Mouse (Mus musculus) MEL (cell line): ENCODE results near the gene Ube2g1. TPM values are rescaled to one million over a fixed set of nuclear protein-coding genes. Genes with fewer than 3 reads are reported as not detected.

Experiments used
- DNase-seq: peaks from one replicate; pipeline ENCODE4 v3.0.0; 2011; ENCODE audit warnings: low read depth, low spot score
- H3K27ac ChIP-seq: 2 replicates; pipeline ENCODE4 v1.5.1; 2012; ENCODE audit warnings: low read depth, mild to moderate bottlenecking, control low read depth, low read length, moderate library complexity; ENCODE audit not compliant: control insufficient read depth
- H3K27me3 ChIP-seq, 2 experiments: fragments of 150-350 bp in 1 of 2; sonication (generic) in 1 of 2; 2 replicates each; pipeline ENCODE4 v1.6.1; 2012; ENCODE audit warnings: low read length in 2 of 2, mild to moderate bottlenecking in 2 of 2, improper control_type of control experiment in 1 of 2, moderate library complexity in 1 of 2; ENCODE audit not compliant: insufficient read depth in 2 of 2, control insufficient read depth in 1 of 2
- H3K36me3 ChIP-seq, 2 experiments: 2 replicates each; pipeline ENCODE4 v1.6.1; 2012 to 2014; ENCODE audit warnings: low read length in 2 of 2, improper control_type of control experiment in 1 of 2, inconsistent platforms in 1 of 2, mild to moderate bottlenecking in 1 of 2; ENCODE audit not compliant: insufficient read depth in 2 of 2, control insufficient read depth in 1 of 2
- H3K4me1 ChIP-seq, 2 experiments: fragments of 150-350 bp in 1 of 2; sonication (generic) in 1 of 2; 2 replicates each; pipeline ENCODE4 v1.6.1; 2012; ENCODE audit warnings: low read length in 2 of 2, improper control_type of control experiment in 1 of 2, mild to moderate bottlenecking in 1 of 2; ENCODE audit not compliant: insufficient read depth in 2 of 2, control insufficient read depth in 1 of 2
- H3K4me3 ChIP-seq, 2 experiments: fragments of 150-350 bp in 1 of 2; sonication (generic) in 1 of 2; 2 replicates each; pipeline ENCODE4 v1.5.1; 2012; ENCODE audit warnings: low read depth in 2 of 2, low read length in 2 of 2, mild to moderate bottlenecking in 2 of 2, moderate library complexity in 2 of 2, control low read depth in 1 of 2, improper control_type of control experiment in 1 of 2; ENCODE audit not compliant: control insufficient read depth in 1 of 2, insufficient read depth in 1 of 2
- H3K79me2 ChIP-seq: 2 replicates; pipeline ENCODE4 v1.6.1; 2012; ENCODE audit warnings: mild to moderate bottlenecking, low read length, moderate library complexity; ENCODE audit not compliant: control insufficient read depth, poor library complexity, insufficient read depth
- H3K9ac ChIP-seq: 2 replicates; pipeline ENCODE4 v1.6.1; 2012; ENCODE audit warnings: low read depth, mild to moderate bottlenecking, control low read depth, low read length, moderate library complexity; ENCODE audit not compliant: control insufficient read depth, poor library complexity, severe bottlenecking
- H3K9me3 ChIP-seq: fragments of 150-350 bp; sonication (generic); replicated peaks from 2 replicates; pipeline ENCODE4 v1.6.1; 2012; ENCODE audit warnings: mild to moderate bottlenecking, low read length, improper control_type of control experiment, moderate library complexity; ENCODE audit not compliant: insufficient read depth
- CHD1 ChIP-seq: IDR thresholded peaks from 2 replicates; pipeline ENCODE4 v1.6.1; 2012; ENCODE audit warnings: low read depth, mild to moderate bottlenecking, inconsistent platforms, low read length, improper control_type of control experiment
- GATA1 ChIP-seq: IDR thresholded peaks from 2 replicates; pipeline ENCODE4 v1.6.1; 2011; ENCODE audit warnings: low read depth, low read length, improper control_type of control experiment
- HCFC1 ChIP-seq: IDR thresholded peaks from 2 replicates; pipeline ENCODE4 v1.6.1; 2012; ENCODE audit warnings: low read depth, mild to moderate bottlenecking, inconsistent platforms, low read length, improper control_type of control experiment, moderate library complexity
- JUND ChIP-seq: IDR thresholded peaks from 2 replicates; pipeline ENCODE4 v1.6.1; 2011; ENCODE audit warnings: low read depth, mild to moderate bottlenecking, improper control_type of control experiment, low read length
- MAX ChIP-seq: IDR thresholded peaks from 2 replicates; pipeline ENCODE4 v1.6.1; 2011; ENCODE audit warnings: low read length, improper control_type of control experiment
- MYB ChIP-seq: IDR thresholded peaks from 2 replicates; pipeline ENCODE4 v1.6.1; 2011; ENCODE audit warnings: mild to moderate bottlenecking, low read depth, low read length, improper control_type of control experiment
- NELFE ChIP-seq: IDR thresholded peaks from 2 replicates; pipeline ENCODE4 v1.6.1; 2011; ENCODE audit warnings: low read depth, low read length, improper control_type of control experiment
- POLR2A ChIP-seq, 2 experiments: IDR thresholded peaks; 2 replicates each; pipeline ENCODE4 v1.6.1; 2011 to 2012; ENCODE audit warnings: low read length in 2 of 2, mild to moderate bottlenecking in 2 of 2, control low read depth in 1 of 2, improper control_type of control experiment in 1 of 2, low read depth in 1 of 2, moderate library complexity in 1 of 2; ENCODE audit not compliant: control insufficient read depth in 1 of 2, insufficient read depth in 1 of 2, poor library complexity in 1 of 2
- POLR2AphosphoS2 ChIP-seq: IDR thresholded peaks from 2 replicates; pipeline ENCODE4 v1.6.1; 2011; ENCODE audit warnings: low read length, improper control_type of control experiment
- POLR2AphosphoS5 ChIP-seq: IDR thresholded peaks from 2 replicates; pipeline ENCODE4 v1.6.1; 2012; ENCODE audit warnings: low read depth, borderline replicate concordance, mild to moderate bottlenecking, inconsistent platforms, low read length, moderate library complexity, mixed read lengths
- RAD21 ChIP-seq: IDR thresholded peaks from 2 replicates; pipeline ENCODE4 v1.6.1; 2011; ENCODE audit warnings: mild to moderate bottlenecking, low read depth, low read length, improper control_type of control experiment
- RCOR1 ChIP-seq: IDR thresholded peaks from 2 replicates; pipeline ENCODE4 v1.6.1; 2012; ENCODE audit warnings: low read depth, mild to moderate bottlenecking, inconsistent platforms, low read length, improper control_type of control experiment
- TBP ChIP-seq: IDR thresholded peaks from 2 replicates; pipeline ENCODE4 v1.8.0; 2011; ENCODE audit warnings: low read depth, low read length, improper control_type of control experiment
- USF1 ChIP-seq: IDR thresholded peaks from 2 replicates; pipeline ENCODE4 v1.6.1; 2014; ENCODE audit warnings: low read depth, mild to moderate bottlenecking, inconsistent platforms, low read length, improper control_type of control experiment, moderate library complexity
- ZMIZ1 ChIP-seq: IDR thresholded peaks from 2 replicates; pipeline ENCODE4 v1.6.1; 2012; ENCODE audit warnings: low read depth, mild to moderate bottlenecking, inconsistent platforms, low read length, improper control_type of control experiment, moderate library complexity
- ZNF384 ChIP-seq: IDR thresholded peaks from 2 replicates; pipeline ENCODE4 v1.6.1; 2012; ENCODE audit warnings: low read depth, mild to moderate bottlenecking, inconsistent platforms, low read length, improper control_type of control experiment
- polyA plus RNA-seq, 2 experiments: library from polyadenylated mRNA; stranded (reverse) in 1 of 2; unstranded in 1 of 2; fragments of >175 nt in 1 of 2; fragments of >200 nt in 1 of 2; gene quantifications; 2 replicates each; pipeline versions ENCODE4 v1.2.1 to v1.2.4; 2012; ENCODE audit warnings: low replicate concordance in 2 of 2, low read depth in 1 of 2; ENCODE audit not compliant: insufficient read length in 2 of 2, insufficient read depth in 1 of 2, missing spikeins in 1 of 2
- total RNA-seq: library from RNA; depleted of rRNA; stranded (reverse); fragments of 300-350 nt; gene quantifications from 2 replicates; pipeline ENCODE4 v1.2.3, GENCODE M21; 2012

The Ube2g1 gene
- total and polyA plus RNA-seq, 3 experiments: 26.6 to 38.1 (median 38.0) TPM

DNA sequence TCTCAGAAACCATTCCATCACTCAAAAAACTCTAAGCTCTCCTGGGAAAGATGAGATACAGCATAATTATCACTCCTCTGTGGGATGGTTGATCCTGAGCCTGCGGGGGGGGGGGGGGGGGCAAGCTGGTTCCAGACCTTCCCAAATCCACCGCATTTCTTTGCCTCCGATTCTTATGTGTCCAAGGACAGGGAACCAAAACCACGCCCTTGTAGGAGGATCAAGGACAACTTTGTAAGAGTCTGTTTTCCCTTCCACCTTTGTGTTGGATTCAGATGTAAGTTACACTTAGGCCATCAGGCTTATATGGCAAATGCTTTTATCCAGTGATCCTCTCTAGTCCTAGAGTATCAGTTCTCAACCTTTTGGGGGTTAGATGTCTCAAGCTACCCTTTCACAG lies 8.8 kb downstream of the Ube2g1 start:
- no peak for TF ChIP-seq USF1
- no peak overlapping the region for H3K4me3 ChIP-seq

DNA sequence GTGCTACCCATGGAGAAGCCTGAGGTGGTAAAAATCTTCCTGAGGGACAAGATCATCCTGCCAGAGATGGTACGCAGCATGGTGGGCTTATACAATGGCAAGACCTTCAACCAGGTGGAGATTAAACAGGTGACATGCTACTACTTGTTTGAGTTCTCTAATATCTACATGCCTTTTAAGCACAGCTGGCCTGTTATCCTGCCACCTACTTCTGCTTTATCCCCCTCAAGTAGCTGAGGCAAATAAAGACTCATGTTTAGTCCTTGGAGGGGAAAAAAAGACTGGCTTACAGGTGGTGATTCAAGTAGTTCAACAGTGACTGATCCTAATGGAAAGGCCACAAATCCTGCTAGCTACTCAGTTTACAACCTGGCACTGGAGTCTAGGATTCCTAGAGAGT lies 11.4 kb downstream of the Ube2g1 start:
- no peaks in the 10 kb centered on the region for H3K4me1 ChIP-seq
- no peaks in the 10 kb centered on the region for H3K9me3 ChIP-seq
- H3K9ac ChIP-seq: no peak overlapping the region
- H3K79me2 ChIP-seq: peaks cover 30% of the 10 kb centered on the region
- no peak overlapping the region for H3K27ac ChIP-seq
- no peaks in the 10 kb centered on the region for H3K27me3 ChIP-seq
- H3K36me3 ChIP-seq: peaks cover under 1 to 9% of the 10 kb centered on the region in 2 experiments
- DNase-seq: peak; percentile 57
- H3K4me3 ChIP-seq: no peak overlapping the region
- TF ChIP-seq POLR2AphosphoS2: no peak
- no peak for TF ChIP-seq GATA1
- TF ChIP-seq RCOR1: no peak
- TF ChIP-seq POLR2AphosphoS5: no peak
- no peak for TF ChIP-seq POLR2A (IDR thresholded peaks at IDR 0.05; ENCODE audit: control insufficient read depth in 1 of 2, insufficient read depth in 1 of 2, low read depth in 1 of 2, low read length in 2 of 2, poor library complexity in 1 of 2)
- TF ChIP-seq, all 39 proteins: peak for 0

More for the DNA sequence above, 8.8 kb downstream of the Ube2g1 start:
- H3K9me3 ChIP-seq: no peaks in the 10 kb centered on the region
- peaks cover 44% of the 10 kb centered on the region for H3K79me2 ChIP-seq
- DNase-seq: no peak
- H3K36me3 ChIP-seq: peaks cover 7 to 16% of the 10 kb centered on the region in 2 experiments
- H3K9ac ChIP-seq: no peak overlapping the region
- H3K4me1 ChIP-seq: peaks cover 1 to 14% of the 10 kb centered on the region in 2 experiments; a peak in 2 of 4 replicates
- H3K27me3 ChIP-seq: no peaks in the 10 kb centered on the region
- no peak overlapping the region for H3K27ac ChIP-seq

DNA sequence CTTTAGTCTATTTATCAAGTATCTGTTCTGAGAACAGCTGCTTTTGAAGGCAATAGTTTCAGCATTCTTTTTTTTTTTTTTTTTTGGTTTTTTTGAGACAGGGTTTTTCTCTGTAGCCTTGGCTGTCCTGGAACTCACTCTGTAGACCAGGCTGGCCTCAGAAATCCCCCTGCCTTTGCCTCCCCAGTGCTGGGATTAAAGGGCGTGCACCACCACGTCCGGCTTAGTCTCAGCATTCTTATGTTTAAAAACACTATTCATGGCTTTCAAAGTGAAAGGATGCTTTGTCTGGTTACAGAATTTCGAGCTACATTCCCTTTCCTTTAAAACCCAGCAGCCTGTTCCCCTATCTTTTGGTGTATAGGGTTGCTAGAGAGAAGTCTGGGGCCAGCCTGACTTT lies 35.6 kb downstream of the Ube2g1 start:
- Histone ChIP-seq H3K27ac (no peak overlapping the region), H3K36me3 (peaks cover 3 to 8% of the 10 kb centered on the region in 2 experiments; a peak in 3 of 4 replicates), H3K9ac (no peak overlapping the region), H3K4me1 (peaks cover 0 to 12% of the 10 kb centered on the region in 2 experiments; a peak in 2 of 4 replicates), H3K27me3 (no peaks in the 10 kb centered on the region), H3K9me3 (no peaks in the 10 kb centered on the region), H3K4me3 (no peak overlapping the region), H3K79me2 (peaks cover 26% of the 10 kb centered on the region)
- TF ChIP-seq ZNF384 (peak; percentile 6; the same call in 1 of the 2 replicates), TBP (no peak)
- no peak for DNase-seq

DNA sequence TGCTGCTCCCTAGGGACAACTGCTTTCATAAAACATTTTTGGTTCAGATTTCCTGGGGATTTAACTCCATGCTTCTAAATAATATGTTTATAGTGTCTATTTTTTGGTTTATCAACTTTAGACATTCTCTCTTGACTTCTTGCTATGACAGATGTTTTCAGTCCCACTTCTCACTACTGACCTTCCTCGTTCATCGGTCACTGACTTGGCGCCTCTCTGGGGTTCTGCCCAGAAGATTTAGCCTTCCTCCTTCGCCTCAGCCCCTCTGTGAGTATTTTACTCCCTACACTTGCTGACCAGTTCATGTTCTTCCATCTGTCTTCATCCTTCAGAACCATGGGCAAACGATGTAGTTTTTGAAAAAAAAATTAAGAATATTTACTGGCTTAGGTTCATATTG lies 38.3 kb downstream of the Ube2g1 start:
- Histone ChIP-seq H3K79me2 (peaks cover 24% of the 10 kb centered on the region), H3K36me3 (peaks cover 3 to 18% of the 10 kb centered on the region in 2 experiments; a peak in 3 of 4 replicates), H3K27me3 (no peaks in the 10 kb centered on the region), H3K9ac (no peak overlapping the region), H3K4me3 (no peak overlapping the region), H3K9me3 (no peaks in the 10 kb centered on the region), H3K27ac (no peak overlapping the region), H3K4me1 (peaks cover 0 to 16% of the 10 kb centered on the region in 2 experiments; a peak in 2 of 4 replicates)
- DNase-seq: no peak
- TF ChIP-seq POLR2AphosphoS5 (no peak), RCOR1 (no peak), NELFE (no peak), RAD21 (no peak), ZMIZ1 (no peak), HCFC1 (no peak), MAX (no peak), MYB (no peak), TBP (no peak), CHD1 (no peak), ZNF384 (no peak), JUND (no peak)
